Mouse (Mus musculus) E14TG2a.4 (cell line): ENCODE results near the gene Macrod1.
"Not testable (repeated sequence)": the region's sequence is repeated elsewhere in the genome, so short reads cannot be mapped to it uniquely, and the experiment has no call there.

Experiments used
- H3K27me3 ChIP-seq: 2 replicates; pipeline ENCODE4 v1.6.1; 2014; ENCODE audit warnings: low read length, control low read depth; ENCODE audit not compliant: insufficient read depth
- H3K36me3 ChIP-seq: 2 replicates; pipeline ENCODE4 v1.6.1; 2014; ENCODE audit warnings: low read length, control low read depth; ENCODE audit not compliant: insufficient read depth
- H3K4me1 ChIP-seq: replicated peaks from 2 replicates; pipeline ENCODE4 v1.6.1; 2014; ENCODE audit warnings: low read depth, low read length, control low read depth
- H3K4me3 ChIP-seq: replicated peaks from 2 replicates; pipeline ENCODE4 v1.5.1; 2014; ENCODE audit warnings: mild to moderate bottlenecking, low read length
- H3K9me3 ChIP-seq: 2 replicates; pipeline ENCODE4 v1.6.1; 2014; ENCODE audit warnings: low read length, control low read depth
- CTCF ChIP-seq: conservative IDR thresholded peaks from 2 replicates; pipeline ENCODE4 v1.5.1; 2014; ENCODE audit warnings: low read length
- NANOG ChIP-seq: IDR thresholded peaks from 2 replicates; pipeline ENCODE4 v1.6.1; 2014; ENCODE audit warnings: borderline replicate concordance, low read length, mixed read lengths
- POU5F1 ChIP-seq: IDR thresholded peaks from 2 replicates; pipeline ENCODE4 v1.6.1; 2014; ENCODE audit warnings: low read length, borderline replicate concordance

Macrod1 gene

GRCm38 (mm10) chr19:7069781-7070763 is 13.5 kb downstream of the Macrod1 start:
- Histone ChIP-seq H3K27me3 (peaks cover 65% of the 10 kb centered on the region), H3K9me3 (no peaks in the 10 kb centered on the region), H3K4me1 (peaks cover 74% of the 10 kb centered on the region), H3K36me3 (no peaks in the 10 kb centered on the region), H3K4me3 (peak overlapping the region; percentile 41)
- TF ChIP-seq NANOG (no peak), POU5F1 (no peak), CTCF (no peak)

DNA sequence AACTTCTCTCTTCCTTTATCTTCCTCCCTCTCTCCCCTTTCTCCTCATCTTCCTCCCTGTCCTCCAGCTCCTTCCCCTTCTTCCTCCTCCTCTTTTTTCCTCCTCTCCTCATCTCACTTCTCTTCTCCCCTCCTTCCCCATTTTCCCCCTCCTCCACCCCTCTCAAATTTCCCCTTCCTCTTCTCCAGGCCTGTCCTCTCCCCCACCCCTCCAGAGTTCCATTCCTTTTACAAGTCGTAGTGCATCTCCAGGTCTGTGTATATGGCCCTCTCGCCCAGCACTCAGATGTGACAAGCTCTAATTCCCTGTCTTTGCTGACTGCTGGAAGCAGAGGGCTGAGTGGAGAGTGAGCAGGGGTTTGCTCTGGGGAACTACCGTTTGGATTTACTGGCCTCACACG is 14.2 kb downstream of the Macrod1 start:
- Histone ChIP-seq H3K4me1 (peaks cover 74% of the 10 kb centered on the region), H3K4me3 (no peak overlapping the region), H3K9me3 (no peaks in the 10 kb centered on the region), H3K27me3 (peaks cover 60% of the 10 kb centered on the region), H3K36me3 (no peaks in the 10 kb centered on the region)
- TF ChIP-seq POU5F1 (no peak), NANOG (no peak), CTCF (no peak)

- Histone ChIP-seq H3K4me3 (no peak overlapping the region), H3K9me3 (no peaks in the 10 kb centered on the region), H3K36me3 (no peaks in the 10 kb centered on the region), H3K27me3 (peaks cover 46% of the 10 kb centered on the region), H3K4me1 (peaks cover 64% of the 10 kb centered on the region)
- TF ChIP-seq POU5F1 (no peak), NANOG (no peak), CTCF (no peak)
Observed at GRCm38 (mm10) chr19:7072221-7072620, 15.6 kb downstream of the Macrod1 start.

DNA sequence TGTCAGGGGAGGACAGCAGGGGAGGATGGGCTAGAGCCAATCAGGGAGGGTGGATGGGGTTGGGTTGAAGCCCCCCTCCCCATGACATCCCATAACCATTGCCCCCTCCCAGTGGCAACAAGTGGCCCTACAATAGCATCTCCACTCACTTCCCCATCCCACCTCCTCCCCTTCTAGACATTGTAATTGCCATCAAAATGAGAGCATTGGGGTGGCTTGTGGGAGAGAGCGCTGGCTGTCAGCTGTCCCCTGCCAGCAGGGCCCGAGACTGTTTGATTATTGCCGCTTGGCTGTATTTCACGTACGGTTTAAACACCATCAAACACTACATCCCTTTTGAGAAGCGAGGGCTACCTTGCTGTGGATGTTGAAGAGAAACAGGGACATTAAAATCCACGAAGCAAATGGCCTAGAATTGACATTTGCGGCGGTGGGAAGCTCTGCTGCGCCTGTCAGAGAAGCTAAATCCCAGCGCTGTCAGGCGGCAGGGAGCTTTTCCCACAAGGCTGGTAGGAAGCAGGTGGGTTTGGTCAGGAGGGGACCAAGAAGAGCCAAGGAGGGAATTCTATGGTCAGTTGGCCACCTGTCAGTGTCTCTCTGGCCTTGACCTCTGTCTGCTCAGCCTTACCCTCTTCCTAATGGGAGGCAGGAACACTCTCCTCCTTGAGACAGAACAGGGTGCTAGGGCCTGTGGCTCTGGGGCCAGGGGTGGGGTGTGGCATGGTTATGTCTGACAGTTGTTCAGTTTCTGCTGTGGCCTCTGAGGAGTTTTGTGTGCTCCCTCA is 17.6 kb downstream of the Macrod1 start:
- no peaks in the 10 kb centered on the region for H3K9me3 ChIP-seq
- no peaks in the 10 kb centered on the region for H3K36me3 ChIP-seq
- H3K4me1 ChIP-seq = peaks cover 60% of the 10 kb centered on the region
- H3K27me3 ChIP-seq = peaks cover 30% of the 10 kb centered on the region
- H3K4me3 ChIP-seq = no peak overlapping the region
- TF ChIP-seq POU5F1 = no peak
- no peak for TF ChIP-seq NANOG
- no peak for TF ChIP-seq CTCF

DNA sequence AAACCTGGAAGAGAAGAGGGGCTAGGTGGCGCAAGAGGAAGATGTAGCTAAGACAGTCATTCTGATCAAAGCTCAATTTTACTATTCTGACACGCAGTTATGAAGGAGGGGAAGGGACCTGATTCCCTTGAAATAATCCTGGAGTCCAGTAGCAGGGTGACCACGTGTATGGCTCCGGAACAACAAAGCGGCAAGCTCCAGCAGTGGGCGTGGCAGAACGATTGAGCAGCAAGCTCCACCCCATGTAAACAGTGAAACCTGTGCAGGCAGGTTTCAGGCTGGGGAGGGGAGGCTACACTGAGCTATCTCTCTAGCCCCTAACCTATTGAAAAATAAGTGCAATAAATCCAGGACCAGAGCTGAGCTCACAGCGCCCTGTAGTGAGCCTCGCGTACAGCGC is 18.7 kb downstream of the Macrod1 start:
- H3K4me1 ChIP-seq = peaks cover 54% of the 10 kb centered on the region
- H3K9me3 ChIP-seq, H3K4me3 ChIP-seq, H3K36me3 ChIP-seq: not testable (repeated sequence)
- H3K27me3 ChIP-seq = peaks cover 19% of the 10 kb centered on the region

GRCm38 (mm10) chr19:7077666-7078065 is 21.1 kb downstream of the Macrod1 start:
- no peaks in the 10 kb centered on the region for H3K36me3 ChIP-seq
- H3K9me3 ChIP-seq = no peaks in the 10 kb centered on the region
- H3K4me1 ChIP-seq = peaks cover 36% of the 10 kb centered on the region
- peaks cover 5% of the 10 kb centered on the region for H3K27me3 ChIP-seq
- H3K4me3 ChIP-seq = no peak overlapping the region
- TF ChIP-seq CTCF (no peak), NANOG (no peak), POU5F1 (no peak)

DNA sequence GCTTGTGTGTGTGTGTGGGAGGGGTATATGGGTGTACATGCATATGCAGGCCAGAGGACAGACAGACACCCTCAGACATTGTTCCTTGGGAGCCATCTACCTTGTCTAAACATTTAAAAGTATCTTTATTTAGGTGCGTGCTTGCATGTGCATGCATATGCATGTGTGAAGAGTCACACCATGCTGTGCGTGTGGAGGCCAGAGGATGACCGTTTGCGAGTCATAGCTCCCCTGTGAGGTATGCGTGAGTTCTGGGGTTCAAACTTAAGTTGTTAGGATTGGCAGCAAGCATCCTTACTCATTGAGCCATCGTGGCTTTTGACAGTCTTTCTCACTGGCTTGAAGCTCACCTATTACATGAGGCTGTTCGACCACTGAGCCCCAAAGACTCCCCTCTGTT is 21.7 kb downstream of the Macrod1 start:
- TF ChIP-seq CTCF (no peak), NANOG (no peak), POU5F1 (no peak)
- no peaks in the 10 kb centered on the region for H3K9me3 ChIP-seq
- H3K36me3 ChIP-seq = no peaks in the 10 kb centered on the region
- no peak overlapping the region for H3K4me3 ChIP-seq
- H3K27me3 ChIP-seq = peaks cover 5% of the 10 kb centered on the region
- H3K4me1 ChIP-seq = peaks cover 36% of the 10 kb centered on the region

GRCm38 (mm10) chr19:7081516-7082266 is 25.1 kb downstream of the Macrod1 start:
- Histone ChIP-seq H3K27me3 (peaks cover 23% of the 10 kb centered on the region), H3K4me1 (peaks cover 32% of the 10 kb centered on the region), H3K36me3 (no peaks in the 10 kb centered on the region), H3K4me3 (no peak overlapping the region), H3K9me3 (no peaks in the 10 kb centered on the region)
- no peak for TF ChIP-seq POU5F1
- no peak for TF ChIP-seq CTCF
- no peak for TF ChIP-seq NANOG
